ENCODE assay signal across 8 mouse cellular contexts in genomic region chr3:108839647-108839999, GRCm38 (mm10). TPM values are rescaled to one million over a fixed set of nuclear protein-coding genes. Genes with fewer than 3 reads are reported as not detected.
DNase-seq lines count a peak whose midpoint lies in the region; ATAC-seq lines count a peak whose summit lies in the region.

No protein-coding gene starts in this region.

- H3K27me3 ChIP-seq in neural tube, embryonic 13.5 days = no peaks in the 10 kb centered on the region

- peak overlapping the region; percentile 75 for H3K4me3 ChIP-seq in neural tube, embryonic 13.5 days

- DNase-seq in left cerebral cortex, postnatal 14 days (ENCODE audit: low spot score in 2 of 2) = peak; percentile 37 to 42
- no peak for DNase-seq in left cerebral cortex, postnatal 36 days (ENCODE audit: low spot score in 2 of 2)
- DNase-seq in induced T-regulatory cell, adult 2 months (ENCODE audit: low read depth) = peak; percentile 71
- no peak for DNase-seq in right cerebral cortex, adult 18-20 months
- no peak for DNase-seq in embryo, embryonic 11 days
- DNase-seq in gastrocnemius, adult 8-10 months (ENCODE audit: low spot score in 2 of 2) = no peak

- H3K9me3 ChIP-seq in neural tube, embryonic 13.5 days = no peaks in the 10 kb centered on the region

- peak overlapping the region; percentile 77 for H3K4me2 ChIP-seq in neural tube, embryonic 13.5 days

- intact Hi-C loops in left cerebral cortex, postnatal 14 days (cut with DNase I) = loop anchor here (5.0 kb wide), 1 partner anchor 117 kb away; the partner anchor contains the start of gene Gpsm2
- intact Hi-C loops in left cerebral cortex, postnatal 36 days (cut with DNase I) = no loop called here

- peak overlapping the region; percentile 76 for H3K9ac ChIP-seq in neural tube, embryonic 13.5 days

- H3K4me1 ChIP-seq in neural tube, embryonic 13.5 days (replicated peaks) = peaks cover 20% of the 10 kb centered on the region

- no peaks in the 10 kb centered on the region for H3K36me3 ChIP-seq in neural tube, embryonic 13.5 days

- 8% methylated on average over 8 of the region's 8 CpGs for WGBS in neural tube, embryonic 13.5 days

- H3K27ac ChIP-seq in neural tube, embryonic 13.5 days (replicated peaks) = peak overlapping the region; percentile 71

- peak; percentile 1; the same call in 1 of the 2 replicates for ATAC-seq in common myeloid progenitor, adult 5-6 weeks (replicated peaks; ENCODE audit: low read depth, poor library complexity, severe bottlenecking)
- no peak for ATAC-seq in neural tube, embryonic 13.5 days (ENCODE audit: low read depth)

RNA-seq across cellular contexts. Expression of gene Stxbp3, which starts 0.7 kb away (rescaled TPM):
- total RNA-seq in left cerebral cortex, postnatal 14 days (2021) = 10 to 100 TPM; 16.7 to 17.5 TPM
- 10 to 100 TPM; 22.4 to 23.7 TPM for total RNA-seq in left cerebral cortex, postnatal 36 days (2021)
- 32.3 and 36.5 TPM in 2 replicates for total RNA-seq in common myeloid progenitor, adult 5-6 weeks (2017)
- 15.9 and 19.2 TPM in 2 replicates for polyA plus RNA-seq in neural tube, embryonic 13.5 days (2015; fragmentation: Nextera tagmentation; extraction: Ambion mirVana)
- 10 to 100 TPM; 34.9 to 50.3 (median 38.4) TPM for total RNA-seq in gastrocnemius, adult 8-10 months (2022)

RNA-seq across cellular contexts. Expression of gene Fndc7, which starts 50.2 kb away (rescaled TPM):
- under 1 TPM in 1 of 2 experiments, not detected in 1; 0.11 TPM for total RNA-seq in left cerebral cortex, postnatal 14 days (2021)
- total RNA-seq in left cerebral cortex, postnatal 36 days (2021) = not detected
- 0.37 TPM in 1 of 2 replicates, not detected in the other for total RNA-seq in common myeloid progenitor, adult 5-6 weeks (2017)
- 0.28 TPM in 1 of 2 replicates, not detected in the other for polyA plus RNA-seq in neural tube, embryonic 13.5 days (2015; fragmentation: Nextera tagmentation; extraction: Ambion mirVana)
- total RNA-seq in gastrocnemius, adult 8-10 months (2022) = not detected

Comparison
In these comparisons a context has a peak if more than half of its experiments do, and no peak if none do; other contexts are left out.
1. DNase-seq: peak in left cerebral cortex, postnatal 14 days (2 of 2) and induced T-regulatory cell, adult 2 months (single experiment); none in left cerebral cortex, postnatal 36 days (0 of 2), right cerebral cortex, adult 18-20 months (single experiment), embryo, embryonic 11 days (single experiment) and gastrocnemius, adult 8-10 months (0 of 2).